Mouse (Mus musculus): ENCODE measurements around the gene Rspo1.

- TF ChIP-seq CTCF (IDR thresholded peaks at IDR 0.05) (no peak), POLR2A (IDR thresholded peaks at IDR 0.05; ENCODE audit: insufficient read depth, low read depth, low read length) (no peak), EP300 (IDR thresholded peaks at IDR 0.05; ENCODE audit: insufficient read depth, low read depth, low read length) (no peak)
Measured at GRCm38 (mm10) chr4:125058033-125058432, 71.8 kb downstream of the Rspo1 start.
